Mouse (Mus musculus) midbrain, embryonic 10.5 days (tissue): ENCODE results near the gene Tmprss15. TPM values are rescaled to one million over a fixed set of nuclear protein-coding genes. Genes with fewer than 3 reads are reported as not detected.

Experiments used
- DNase-seq: peaks from one replicate; pipeline ENCODE4 v3.0.0-alpha.2; 2017; ENCODE audit warnings: low spot score
- H3K27ac ChIP-seq: fragments of 300-500 bp; sonication (generic); replicated peaks from 2 replicates; pipeline ENCODE4 v1.5.1; 2016; ENCODE audit warnings: mild to moderate bottlenecking
- H3K27me3 ChIP-seq: fragments of 300-500 bp; sonication (generic); 2 replicates; pipeline ENCODE4 v1.6.1; 2016; ENCODE audit warnings: low read depth, mild to moderate bottlenecking; ENCODE audit not compliant: poor library complexity, severe bottlenecking
- H3K36me3 ChIP-seq: fragments of 300-500 bp; sonication (generic); 2 replicates; pipeline ENCODE4 v1.6.1; 2016; ENCODE audit warnings: mild to moderate bottlenecking, moderate library complexity
- H3K4me1 ChIP-seq: fragments of 300-500 bp; sonication (generic); 2 replicates; pipeline ENCODE4 v1.6.1; 2016
- H3K4me3 ChIP-seq: fragments of 300-500 bp; sonication (generic); 2 replicates; pipeline ENCODE4 v1.5.1; 2016; ENCODE audit warnings: mild to moderate bottlenecking, moderate library complexity
- H3K9me3 ChIP-seq: fragments of 300-500 bp; sonication (generic); replicated peaks from 2 replicates; pipeline ENCODE4 v1.6.1; 2016; ENCODE audit warnings: mild to moderate bottlenecking
- WGBS: fragments of 180-500 bp; shearing (Covaris S2); methylation state at CpG from one replicate; pipeline ENCODE4 v1.1.7; 2016; 5-methylcytosine and 5-hydroxymethylcytosine counted together
- polyA plus RNA-seq: library from polyadenylated mRNA; unstranded; fragments of >200 nt; fragmentation: Nextera tagmentation; extraction: Ambion mirVana; gene quantifications from 2 replicates; pipeline ENCODE4 v1.2.1, GENCODE M21; 2016

Tmprss15 gene
- polyA plus RNA-seq, 1 experiment from 2014 or later: 0.07 TPM

DNA sequence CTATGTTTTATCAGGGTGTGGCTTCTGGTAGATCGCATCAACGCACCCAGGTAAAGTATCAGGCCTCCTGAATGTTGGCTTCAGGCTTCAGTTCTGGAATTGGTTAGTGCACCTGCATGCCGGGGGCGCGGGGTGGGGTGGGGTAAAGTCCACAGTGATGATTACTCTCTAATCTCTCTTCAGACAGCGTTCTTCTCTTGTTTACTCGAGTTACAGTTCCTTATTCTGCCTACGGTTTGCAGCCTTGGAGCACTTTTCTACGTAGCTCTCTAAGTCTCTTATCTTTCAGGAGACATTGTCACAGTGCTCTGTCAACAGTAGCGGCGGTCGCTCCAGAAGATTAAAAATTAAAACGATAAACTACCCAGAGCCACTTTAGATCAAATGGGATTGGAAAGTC is 116.8 kb downstream of the Tmprss15 start:
- Histone ChIP-seq H3K4me3 (no peak overlapping the region), H3K4me1 (peaks cover 6% of the 10 kb centered on the region), H3K27me3 (no peaks in the 10 kb centered on the region), H3K27ac (no peak overlapping the region), H3K36me3 (no peaks in the 10 kb centered on the region), H3K9me3 (no peaks in the 10 kb centered on the region)
- 94% methylated on average over 13 of the region's 13 CpGs for WGBS
- no peak for DNase-seq

DNA sequence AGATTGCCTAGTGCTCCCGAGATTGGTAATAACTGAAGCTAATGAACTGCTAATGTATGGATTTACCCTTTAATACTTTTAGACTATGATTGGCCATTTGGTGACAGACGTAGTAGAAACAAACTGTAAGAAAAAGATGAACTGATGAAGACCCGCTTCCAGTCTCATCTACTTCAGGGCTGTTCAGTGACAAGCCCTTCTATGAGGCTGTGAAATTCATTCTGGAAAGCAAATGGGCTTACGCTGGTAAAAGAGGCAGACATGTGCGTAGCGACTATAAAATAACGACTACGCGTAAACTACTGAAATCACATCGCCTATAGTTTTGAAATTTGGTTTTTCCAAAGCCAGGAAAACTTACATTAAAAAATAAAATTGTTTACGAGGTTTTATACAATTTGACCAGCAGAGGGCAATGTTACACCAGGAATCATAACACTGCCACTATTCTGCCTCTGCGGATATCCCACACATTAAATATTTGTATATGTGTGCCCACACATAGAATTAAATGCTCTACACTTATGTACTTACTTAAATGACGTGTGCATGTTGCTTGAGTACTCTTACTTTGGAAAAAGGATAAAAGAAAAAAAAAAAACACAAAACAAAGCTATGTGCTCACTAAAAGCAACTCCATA is 121.7 kb downstream of the Tmprss15 start:
- H3K4me3 ChIP-seq: no peak overlapping the region
- H3K27ac ChIP-seq: no peak overlapping the region
- no peaks in the 10 kb centered on the region for H3K27me3 ChIP-seq
- WGBS: 35% methylated on average over 13 of the region's 13 CpGs
- H3K4me1 ChIP-seq: no peaks in the 10 kb centered on the region
- no peaks in the 10 kb centered on the region for H3K9me3 ChIP-seq
- DNase-seq: no peak
- H3K36me3 ChIP-seq: no peaks in the 10 kb centered on the region

DNA sequence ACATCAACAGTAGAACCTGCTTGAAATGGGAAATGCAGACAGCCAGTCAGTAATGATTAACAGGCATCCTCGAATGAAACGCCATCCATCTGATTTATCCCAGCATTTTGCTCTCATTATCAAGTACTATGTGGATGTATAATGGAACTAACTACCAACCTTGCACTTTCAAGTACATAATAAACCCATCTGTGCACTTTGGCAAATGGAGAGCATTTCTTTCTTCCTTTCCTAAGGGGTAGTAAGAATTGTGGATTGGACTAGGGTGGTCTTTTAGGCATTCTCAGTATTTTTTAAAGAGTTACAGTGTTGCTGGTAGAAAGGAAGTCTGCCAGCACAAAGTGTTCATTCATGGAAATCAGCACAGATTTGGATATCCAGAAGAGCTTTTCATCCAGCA is 133.5 kb downstream of the Tmprss15 start:
- Histone ChIP-seq H3K36me3 (no peaks in the 10 kb centered on the region), H3K27ac (no peak overlapping the region), H3K9me3 (no peaks in the 10 kb centered on the region), H3K4me3 (no peak overlapping the region), H3K27me3 (no peaks in the 10 kb centered on the region), H3K4me1 (no peaks in the 10 kb centered on the region)
- 86% methylated on average over 2 of the region's 2 CpGs for WGBS
- DNase-seq: no peak

DNA sequence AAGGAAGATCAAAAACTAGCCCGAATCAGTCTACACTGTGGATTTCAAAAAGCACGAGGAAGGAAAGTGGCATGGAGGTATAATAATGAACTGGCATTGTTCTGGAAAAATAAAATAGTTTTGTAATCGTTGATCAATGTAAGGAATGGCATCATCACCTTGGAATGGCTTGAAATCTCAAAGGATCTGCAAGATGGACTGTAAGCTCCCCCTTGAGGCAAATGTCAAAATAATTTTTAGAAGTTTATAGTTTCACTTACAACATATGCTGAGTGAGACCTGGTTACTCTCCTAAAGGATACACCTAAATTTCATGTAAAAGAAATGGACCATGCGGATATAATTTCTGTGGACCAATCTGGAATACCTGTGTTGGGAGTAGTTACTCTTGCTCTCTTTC is 140.5 kb downstream of the Tmprss15 start:
- no peaks in the 10 kb centered on the region for H3K9me3 ChIP-seq
- H3K4me1 ChIP-seq: no peaks in the 10 kb centered on the region
- DNase-seq: no peak
- WGBS: 89% methylated on average over 4 of the region's 4 CpGs
- H3K36me3 ChIP-seq: no peaks in the 10 kb centered on the region
- no peak overlapping the region for H3K4me3 ChIP-seq
- no peak overlapping the region for H3K27ac ChIP-seq
- no peaks in the 10 kb centered on the region for H3K27me3 ChIP-seq

DNA sequence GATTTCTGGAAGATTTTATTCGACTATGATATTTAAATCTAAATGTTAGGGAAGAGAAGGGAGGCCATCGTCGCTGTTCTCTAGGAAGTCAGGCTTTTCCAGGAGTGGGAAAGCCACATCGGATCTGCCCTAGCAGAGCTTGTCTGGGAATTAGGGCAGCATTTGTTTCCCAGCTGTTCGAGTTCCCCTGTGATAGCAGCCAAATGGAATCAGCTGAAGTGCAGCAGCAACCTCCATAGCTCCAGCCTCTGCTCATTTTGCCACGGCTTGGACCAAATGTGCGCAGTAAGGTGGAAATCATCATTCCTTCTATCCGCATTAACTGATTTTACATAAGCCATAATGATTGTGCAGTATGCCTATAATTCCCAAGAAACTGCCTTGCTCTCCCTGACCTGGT is 153.1 kb downstream of the Tmprss15 start:
- Histone ChIP-seq H3K9me3 (peaks cover 8% of the 10 kb centered on the region), H3K36me3 (no peaks in the 10 kb centered on the region), H3K4me1 (no peaks in the 10 kb centered on the region), H3K27ac (no peak overlapping the region), H3K4me3 (no peak overlapping the region), H3K27me3 (no peaks in the 10 kb centered on the region)
- DNase-seq: no peak
- 83% methylated on average over 8 of the region's 8 CpGs for WGBS

DNA sequence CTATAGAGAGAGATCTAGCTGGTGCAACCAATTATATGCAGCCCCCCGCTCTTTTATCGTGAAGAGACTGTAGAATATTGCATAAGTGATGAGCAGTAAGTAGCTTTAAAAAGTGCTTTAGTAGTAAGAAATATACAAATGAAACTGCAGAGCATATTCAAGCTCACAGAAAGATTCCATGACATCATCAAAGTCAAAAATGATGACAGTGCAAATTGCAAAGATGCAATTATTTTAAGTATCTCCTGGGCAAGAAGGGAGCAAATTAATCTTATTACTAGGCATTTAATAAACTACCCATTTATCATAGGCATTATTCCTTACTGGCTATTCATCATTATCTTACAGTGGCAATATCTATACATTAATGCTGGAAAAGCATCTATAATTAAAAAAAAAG is 156.6 kb downstream of the Tmprss15 start:
- Histone ChIP-seq H3K4me3 (no peak overlapping the region), H3K36me3 (no peaks in the 10 kb centered on the region), H3K4me1 (peaks cover 12% of the 10 kb centered on the region), H3K9me3 (no peaks in the 10 kb centered on the region), H3K27ac (no peak overlapping the region), H3K27me3 (peaks cover 11% of the 10 kb centered on the region)
- DNase-seq: no peak
- WGBS: 97% methylated on average over 2 of the region's 2 CpGs

DNA sequence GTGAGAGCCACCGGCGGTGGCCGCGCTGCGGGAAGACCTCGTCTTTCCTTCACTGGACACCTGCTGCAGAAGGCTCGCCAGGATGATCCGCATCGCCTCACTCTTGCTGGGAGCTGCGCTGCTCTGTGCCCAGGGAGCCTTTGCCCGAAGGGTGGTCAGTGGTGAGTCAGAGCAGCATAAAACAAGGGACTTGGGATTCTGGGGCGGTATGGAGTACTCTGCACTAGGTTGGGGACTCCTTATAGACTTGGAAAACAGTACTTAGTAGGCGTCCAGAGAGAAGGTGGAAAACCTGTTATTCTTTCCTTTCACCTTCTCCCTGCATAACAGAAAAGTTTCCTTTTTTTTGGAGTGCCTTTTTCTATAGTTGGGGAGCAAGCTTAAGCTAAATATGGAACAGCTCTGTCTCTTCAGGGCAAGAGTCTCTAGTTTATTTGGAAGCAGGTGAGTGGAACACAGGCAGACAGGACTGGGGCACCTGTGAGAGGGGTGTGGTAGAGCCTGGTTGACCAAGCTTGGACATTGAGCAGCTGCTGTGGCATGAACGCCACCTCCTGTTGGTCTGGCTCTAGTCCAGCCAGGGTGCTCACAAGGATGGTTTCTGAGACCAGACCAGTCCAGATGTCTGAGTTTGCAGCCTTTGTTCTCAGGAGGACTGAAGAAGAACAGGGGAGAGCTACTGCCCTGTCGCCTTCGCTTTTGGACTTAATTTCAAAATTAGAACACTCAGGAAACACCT is 159.4 kb downstream of the Tmprss15 start:
- Histone ChIP-seq H3K27ac (peak overlapping the region; percentile 58), H3K9me3 (no peaks in the 10 kb centered on the region), H3K27me3 (peaks cover 11% of the 10 kb centered on the region), H3K4me1 (peaks cover 12% of the 10 kb centered on the region), H3K36me3 (no peaks in the 10 kb centered on the region), H3K4me3 (peak overlapping the region; percentile 64)
- whole genome bisulfite sequencing: 11% methylated on average over 16 of the region's 16 CpGs
- peak; percentile 12 for DNase-seq

DNA sequence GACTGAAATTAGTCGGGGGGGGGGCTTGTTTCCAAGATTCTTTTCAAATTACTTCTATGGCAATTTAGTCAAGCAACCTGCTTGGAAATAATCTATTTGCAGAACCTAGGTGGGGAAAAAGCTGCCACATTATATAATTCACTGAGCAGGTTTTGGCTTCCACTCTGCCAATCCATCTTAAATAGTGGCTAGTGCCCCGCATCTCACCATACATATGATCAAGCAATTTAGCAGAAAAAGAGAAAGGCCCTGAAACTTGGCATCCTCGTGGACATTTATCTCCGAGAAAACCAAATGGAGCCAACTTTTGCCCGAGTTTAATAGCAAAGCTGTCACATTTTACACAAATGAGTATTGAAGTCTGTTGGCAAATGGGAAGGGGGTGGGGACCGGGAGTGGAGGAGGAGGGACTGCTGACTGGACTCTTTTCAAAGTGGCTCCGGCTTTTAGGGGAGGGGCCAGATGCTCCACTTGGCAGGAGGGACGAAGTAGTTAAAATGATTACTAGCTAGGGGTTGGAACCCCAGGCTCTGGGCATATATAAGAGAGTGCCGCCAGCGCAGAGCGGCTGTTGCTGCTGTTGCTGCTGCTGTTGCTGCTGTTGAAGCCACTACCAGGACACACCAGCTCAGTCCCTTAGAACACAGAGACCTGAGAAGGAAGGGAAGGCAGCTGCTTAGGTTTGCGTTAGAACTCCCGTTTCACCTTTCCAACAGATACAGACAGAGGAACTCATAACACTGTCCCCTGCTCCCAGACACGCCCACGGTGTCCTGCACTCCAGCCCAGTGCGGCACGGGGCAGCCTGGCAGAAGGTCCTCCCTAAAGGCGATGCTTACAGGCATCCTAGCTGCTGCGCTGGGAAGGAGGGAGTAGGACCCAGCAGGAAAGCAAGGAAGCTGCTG is 160.3 kb downstream of the Tmprss15 start, which contains the start of gene Chodl:
TSS of gene Chodl (plus strand) at position 567 of the 905 bp plus-strand sequence.
- Histone ChIP-seq H3K4me1 (peaks cover 12% of the 10 kb centered on the region), H3K36me3 (no peaks in the 10 kb centered on the region), H3K27me3 (peaks cover 11% of the 10 kb centered on the region), H3K9me3 (no peaks in the 10 kb centered on the region), H3K27ac (peak within 1 kb of the TSS; percentile 58), H3K4me3 (peak within 1 kb of the TSS; percentile 64)
- WGBS: 16% methylated on average over 19 of the region's 19 CpGs
- DNase-seq: peak; percentile 47

DNA sequence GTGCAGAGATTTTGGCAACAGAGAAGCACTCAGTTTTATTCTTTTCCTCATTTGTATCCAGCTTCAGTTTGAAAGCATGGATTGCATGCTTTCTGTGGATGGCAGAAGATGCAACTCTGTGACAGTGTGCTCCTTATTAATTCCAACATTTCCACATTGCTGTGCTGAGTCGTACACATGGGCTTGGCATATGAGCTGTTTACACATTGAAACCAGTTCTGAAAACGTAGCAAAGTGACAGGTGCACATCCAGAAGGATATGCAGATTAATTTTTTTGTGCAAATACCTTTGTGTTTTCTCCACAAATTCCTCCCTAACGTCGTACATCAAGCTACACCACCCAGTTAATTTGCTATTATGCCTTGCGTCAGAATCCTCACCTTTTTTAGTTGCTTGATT is 168.3 kb downstream of the Tmprss15 start:
- H3K4me3 ChIP-seq: no peak overlapping the region
- H3K36me3 ChIP-seq: no peaks in the 10 kb centered on the region
- H3K9me3 ChIP-seq: no peaks in the 10 kb centered on the region
- H3K4me1 ChIP-seq: no peaks in the 10 kb centered on the region
- no peaks in the 10 kb centered on the region for H3K27me3 ChIP-seq
- H3K27ac ChIP-seq: no peak overlapping the region
- no peak for DNase-seq
- 84% methylated on average over 5 of the region's 5 CpGs for WGBS

Other genes starting within 250 kb of the Tmprss15 start
- 0.72 and 1.5 TPM in 2 replicates for gene Chodl, start 160.1 kb downstream of the Tmprss15 start, polyA plus RNA-seq